Mouse (Mus musculus): ENCODE data around the gene 3100002H09Rik.

DNA sequence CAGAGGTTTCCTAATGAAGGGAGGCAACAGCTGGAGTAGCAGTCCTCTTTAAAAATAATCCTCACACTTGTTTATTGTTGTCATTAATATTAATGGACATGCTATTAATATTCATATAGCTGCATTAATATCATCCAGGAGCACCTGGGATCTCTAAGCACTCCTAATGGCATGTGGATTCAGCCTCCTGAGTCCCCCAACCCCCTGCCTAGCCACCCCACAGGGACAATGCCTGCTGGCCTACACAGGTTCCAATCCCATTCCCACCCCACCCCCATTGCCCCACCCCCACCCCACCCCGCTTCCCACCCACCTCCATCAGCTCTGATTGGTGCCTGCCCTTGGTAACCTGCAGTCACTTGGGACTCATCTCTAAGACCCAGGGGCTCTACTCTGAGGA is 6.0 kb upstream of the 3100002H09Rik start:
- TF ChIP-seq MAFK (IDR thresholded peaks at IDR 0.05; ENCODE audit: insufficient read depth, low read depth, low read length) = no peak
- no peak for TF ChIP-seq CHD2 (IDR thresholded peaks at IDR 0.05; ENCODE audit: low read depth, low read length)
- TF ChIP-seq HCFC1 (IDR thresholded peaks at IDR 0.05; ENCODE audit: borderline replicate concordance, insufficient read depth, low read length) = no peak
- no peak for TF ChIP-seq ZC3H11A (IDR thresholded peaks at IDR 0.05; ENCODE audit: borderline replicate concordance, low read depth, low read length)
- no peak for TF ChIP-seq ZNF384 (IDR thresholded peaks at IDR 0.05; ENCODE audit: low read depth, low read length)

Measured in ES-E14 (cell line).